Mouse (Mus musculus) heart, adult 18-20 months (tissue): ENCODE measurements around the gene Hoxd3. TPM values are rescaled to one million over a fixed set of nuclear protein-coding genes. Genes with fewer than 3 reads are reported as not detected.

Source experiments
- DNase-seq, 2 experiments: peaks; one replicate each; pipeline ENCODE4 v3.0.0; 2021 to 2022; ENCODE audit warnings: mixed read lengths in 1 of 2
- total RNA-seq, 2 experiments: library from RNA; stranded (reverse); gene quantifications; 2 replicates each; pipeline ENCODE4 v1.2.3; 2021

Hoxd3 gene
- total RNA-seq, 2 experiments from 2014 or later: not detected

DNA sequence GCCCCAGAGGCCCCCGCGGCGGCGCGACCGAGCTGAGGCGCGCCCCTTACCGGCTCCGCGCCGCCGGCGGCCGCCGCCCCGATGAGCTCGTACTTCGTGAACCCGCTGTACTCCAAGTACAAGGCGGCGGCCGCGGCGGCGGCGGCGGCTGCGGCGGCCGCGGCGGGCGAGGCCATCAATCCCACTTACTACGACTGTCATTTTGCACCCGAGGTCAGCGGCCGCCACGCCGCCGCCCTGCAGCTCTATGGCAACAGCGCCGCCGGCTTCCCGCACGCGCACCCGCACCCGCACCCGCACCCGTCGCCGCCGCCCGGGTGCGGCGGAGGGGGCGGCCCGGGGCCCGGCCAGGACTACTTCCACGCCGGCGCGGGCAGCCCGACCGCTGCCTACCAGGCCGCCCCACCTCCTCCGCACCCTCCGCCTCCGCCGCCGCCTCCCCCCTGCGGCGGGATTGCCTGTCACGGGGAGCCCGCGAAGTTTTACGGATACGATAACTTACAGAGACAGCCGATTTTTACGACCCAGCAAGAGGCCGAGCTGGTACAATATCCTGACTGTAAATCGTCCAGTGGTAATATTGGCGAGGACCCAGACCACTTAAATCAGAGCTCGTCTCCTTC lies 6.1 kb upstream of the Hoxd3 start:
- DNase-seq: no peak

DNA sequence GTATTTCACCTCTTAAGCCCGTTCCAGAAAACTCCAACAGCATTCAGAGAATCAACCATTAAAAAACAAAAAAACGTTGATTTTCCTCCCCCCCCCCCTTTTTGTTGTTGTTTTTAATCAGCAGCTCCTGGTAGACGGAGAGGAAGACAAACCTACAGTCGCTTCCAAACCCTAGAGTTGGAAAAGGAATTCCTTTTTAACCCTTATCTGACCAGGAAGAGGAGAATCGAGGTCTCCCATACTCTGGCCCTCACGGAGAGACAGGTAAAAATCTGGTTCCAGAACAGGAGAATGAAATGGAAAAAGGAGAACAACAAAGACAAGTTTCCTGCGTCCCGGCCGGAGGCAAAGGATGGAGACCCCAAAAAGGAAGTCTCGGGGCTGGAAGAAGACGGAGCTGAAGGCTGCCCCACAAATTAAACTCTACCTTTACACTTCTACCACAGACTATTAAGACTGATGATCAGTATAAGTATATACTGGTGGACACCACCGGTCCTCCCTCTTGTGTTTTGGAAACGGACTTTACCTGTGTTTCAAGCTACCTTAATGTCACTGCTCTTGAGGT lies 5.2 kb upstream of the Hoxd3 start:
- no peak for DNase-seq

DNA sequence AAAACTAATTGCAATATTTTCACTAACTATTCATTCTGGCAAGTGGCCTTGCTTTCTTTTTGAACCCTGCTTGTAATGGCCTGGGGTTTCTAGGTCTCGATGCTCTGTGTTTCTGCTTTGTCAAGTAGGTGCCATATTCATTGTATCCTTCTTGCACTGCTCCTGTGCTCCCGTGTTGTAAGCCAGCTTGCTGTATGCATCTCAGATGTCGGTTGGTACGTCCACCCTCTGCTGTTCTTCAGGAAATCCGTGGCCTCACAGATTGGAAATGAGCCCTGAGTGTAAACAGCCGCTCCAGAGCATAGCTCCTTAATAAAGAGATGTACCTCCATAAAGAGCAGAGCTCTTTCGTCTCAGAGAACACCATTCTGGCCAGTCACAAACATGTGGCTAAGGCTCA lies 4.1 kb upstream of the Hoxd3 start:
- DNase-seq: no peak

DNA sequence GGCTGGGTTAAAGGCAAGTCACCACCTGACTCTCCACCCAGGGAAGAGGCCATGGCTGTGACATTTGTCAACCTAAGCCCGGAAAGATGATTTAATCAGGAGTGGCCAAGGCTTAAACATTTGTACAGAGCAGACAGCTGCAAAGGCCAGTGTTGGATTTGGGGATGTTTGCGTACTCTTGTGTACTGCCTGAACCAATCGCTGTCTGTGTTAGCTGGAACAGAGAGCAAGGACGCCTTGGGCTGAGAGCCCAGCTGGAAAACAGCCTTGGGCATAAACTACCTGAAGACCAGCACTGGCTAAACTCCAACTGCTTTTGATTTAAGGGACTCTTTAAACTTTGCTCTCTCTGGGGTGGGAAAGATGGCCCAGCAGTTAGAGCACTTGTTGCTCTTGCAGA lies 3.1 kb upstream of the Hoxd3 start:
- DNase-seq: no peak

DNA sequence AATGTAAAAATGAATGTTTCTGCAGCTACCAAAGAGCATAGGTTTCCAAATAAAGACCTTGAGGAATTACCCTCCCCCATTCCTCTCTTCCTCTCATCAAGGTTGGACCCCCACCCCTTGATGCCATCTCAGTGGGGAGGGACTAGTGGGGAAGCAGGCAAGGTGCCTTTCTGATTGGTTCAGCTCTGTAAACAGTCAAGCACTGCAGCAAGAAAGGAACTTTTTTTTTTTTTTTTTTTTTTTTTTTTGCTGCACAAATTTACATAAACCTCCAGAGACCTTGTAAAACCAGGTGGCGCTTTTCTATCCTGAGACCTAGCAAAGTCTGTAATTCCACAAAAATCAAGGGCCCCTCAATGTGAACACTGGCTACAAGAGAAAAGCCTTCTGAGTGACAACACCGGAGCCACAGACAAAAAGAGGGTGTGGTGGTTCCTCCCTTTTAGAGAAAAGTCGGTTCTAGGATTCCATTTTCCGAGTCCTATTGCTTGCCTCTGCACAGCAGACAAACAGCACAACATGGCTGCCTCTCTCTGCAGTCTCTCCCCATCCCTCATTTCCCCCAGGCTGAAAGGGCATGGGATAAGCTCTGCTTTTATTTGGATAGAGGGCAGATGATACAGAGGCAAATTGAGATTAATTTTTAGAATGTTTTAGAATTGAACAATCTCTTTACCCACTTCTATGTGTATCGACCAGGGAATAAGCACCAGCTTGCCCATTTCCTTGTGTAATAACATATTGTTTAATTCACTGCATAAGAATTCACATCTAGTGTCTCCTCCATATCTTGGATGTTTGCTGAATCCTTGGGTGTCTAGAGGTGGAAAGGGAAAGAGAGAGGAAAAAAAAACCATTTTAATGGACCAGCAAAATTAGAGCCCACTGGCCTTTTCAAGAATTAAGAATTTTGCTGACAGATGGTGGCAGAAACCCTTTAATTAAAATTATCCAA lies 2.0 kb upstream of the Hoxd3 start:
- DNase-seq: no peak

DNA sequence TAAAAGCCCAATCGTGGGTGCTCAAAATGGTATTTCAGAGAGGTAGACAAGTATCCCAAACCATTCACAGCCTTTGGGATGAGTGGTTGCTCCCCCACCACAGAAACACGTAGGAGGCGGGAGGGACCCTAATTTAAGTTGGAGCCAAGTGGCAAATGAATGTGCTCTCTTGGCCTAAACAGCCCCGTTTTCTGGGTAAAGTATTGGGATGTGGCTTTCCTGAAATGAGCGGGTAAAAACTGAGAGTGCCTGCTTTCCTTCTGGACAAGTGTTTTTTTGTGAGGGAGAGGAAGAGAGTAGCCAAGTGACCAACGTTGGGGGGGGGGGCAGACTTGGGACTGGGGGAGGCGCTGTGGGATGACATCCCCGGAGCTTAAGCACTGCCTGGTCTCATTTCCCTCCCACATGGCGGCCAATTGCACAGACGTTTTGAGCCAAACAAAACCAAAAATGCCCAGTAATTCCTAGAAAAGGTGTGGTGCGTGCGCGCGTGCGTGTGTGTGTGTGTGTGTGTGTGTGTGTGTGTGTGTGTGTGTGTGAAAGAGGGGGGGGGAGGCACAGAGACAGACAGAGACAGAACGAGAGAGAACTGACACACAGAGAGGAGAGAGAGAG lies 691 bp upstream of the Hoxd3 start:
- peak in 1 of 2 experiments; percentile 9 for DNase-seq

DNA sequence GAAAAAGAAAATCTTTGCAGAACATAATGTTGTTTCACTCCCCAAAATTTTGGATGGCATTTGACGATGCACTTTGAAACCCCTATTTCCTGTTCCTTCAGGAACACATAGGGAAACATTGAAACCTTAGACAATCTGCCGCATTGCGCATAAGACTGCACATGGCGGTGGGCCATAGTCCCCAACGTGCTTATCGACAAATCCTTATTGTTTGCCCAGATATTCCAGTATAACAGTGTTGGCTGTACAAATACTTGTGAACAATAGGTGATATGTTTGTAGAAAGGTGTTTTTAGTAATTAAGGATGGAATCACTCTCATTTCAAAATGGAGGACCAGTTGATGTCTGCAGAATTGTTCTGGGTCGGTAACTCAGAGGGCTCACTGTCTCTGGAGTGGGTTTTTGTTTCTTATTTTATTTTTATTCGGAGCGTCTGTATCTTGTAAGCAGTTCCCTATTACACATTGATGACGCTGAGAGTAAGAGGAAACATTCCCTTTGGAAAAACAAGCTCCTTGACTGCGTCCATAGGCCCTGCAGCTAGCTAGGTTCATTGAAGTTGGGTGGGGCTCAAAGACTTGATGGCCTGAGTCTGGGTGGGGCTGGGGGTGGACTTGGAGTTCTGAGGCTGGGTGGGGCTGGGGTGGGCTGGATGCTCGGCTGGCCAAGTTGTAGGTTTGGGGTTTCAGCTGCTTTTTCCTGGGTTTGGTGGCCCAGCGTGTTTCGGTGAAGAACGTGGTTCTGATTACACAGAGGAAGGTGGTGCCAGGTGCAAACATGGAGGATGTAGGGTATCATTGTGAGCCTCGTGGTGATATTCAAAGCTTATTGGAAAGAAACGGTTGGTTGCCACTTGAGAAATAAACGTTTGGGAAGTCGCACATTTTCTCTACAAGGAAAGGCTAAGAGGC lies 1.8 kb downstream of the Hoxd3 start:
- peak in 1 of 2 experiments; percentile 8 for DNase-seq

GRCm38 (mm10) chr2:74714156-74714789 lies 2.5 kb downstream of the Hoxd3 start:
- DNase-seq: peak in 1 of 2 experiments; percentile 8

DNA sequence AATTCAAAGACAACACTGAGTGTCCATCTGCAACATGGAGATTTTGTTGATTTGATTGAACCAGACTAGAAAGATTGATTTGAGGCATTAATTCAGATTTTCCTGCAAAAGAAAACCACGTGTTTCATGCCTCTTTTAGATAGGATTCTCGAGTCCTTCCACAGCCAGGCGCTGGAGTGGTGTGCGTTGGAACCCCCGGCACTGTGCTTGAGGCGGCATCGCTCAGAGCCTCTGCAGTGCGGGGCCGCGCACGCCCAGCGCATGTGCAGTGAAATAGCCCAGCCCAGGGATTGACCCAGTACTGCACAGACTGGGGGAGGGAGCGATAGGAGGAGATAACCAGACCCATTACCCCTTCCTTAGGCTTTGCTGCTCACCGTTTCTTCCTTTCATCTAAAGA lies 3.2 kb downstream of the Hoxd3 start:
- DNase-seq: no peak

GRCm38 (mm10) chr2:74715504-74716241 lies 3.9 kb downstream of the Hoxd3 start:
- DNase-seq: peak; percentile 81 to 91

DNA sequence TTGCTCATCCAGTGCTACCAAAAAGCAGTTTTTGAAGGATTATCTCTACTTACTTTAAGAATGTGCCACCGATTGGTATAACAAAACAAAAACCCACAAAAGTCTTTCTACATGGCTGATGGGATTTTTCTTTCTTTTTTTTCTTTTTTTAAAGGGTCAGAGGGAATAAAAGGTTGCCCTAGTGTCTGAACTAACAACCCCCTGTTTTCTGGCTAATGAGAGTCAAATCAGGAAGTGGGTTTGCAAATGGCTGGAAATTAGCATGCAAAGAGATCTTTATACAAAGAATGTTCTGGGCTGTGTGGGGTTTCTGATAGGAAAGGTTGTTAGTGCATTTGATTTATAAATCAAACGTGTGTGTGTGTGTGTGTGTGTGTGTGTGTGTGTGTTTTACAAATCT lies 8.7 kb downstream of the Hoxd3 start:
- DNase-seq: no peak

GRCm38 (mm10) chr2:74720955-74721491 lies 9.3 kb downstream of the Hoxd3 start:
- DNase-seq: no peak

DNA sequence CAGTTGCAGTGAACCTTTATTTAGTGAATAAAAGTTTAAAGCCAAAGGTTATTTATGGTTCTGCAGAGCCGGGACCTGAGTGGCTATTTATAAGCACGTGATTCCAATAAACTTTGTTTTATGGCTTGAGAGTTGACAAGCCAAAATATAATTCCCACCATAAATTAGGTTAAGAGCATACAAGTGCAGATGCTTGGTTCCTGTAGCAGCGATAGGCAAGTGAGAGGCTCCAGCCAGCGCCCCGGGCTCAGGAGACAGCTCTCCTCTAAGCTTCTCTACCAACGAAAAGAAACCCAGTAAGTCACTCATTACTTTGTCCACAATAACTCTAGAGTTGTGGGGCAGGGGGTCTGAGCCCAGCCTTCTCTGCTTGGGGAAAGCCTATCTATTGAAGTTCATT lies 10.2 kb downstream of the Hoxd3 start:
- no peak for DNase-seq

- no peak for DNase-seq
Measured at GRCm38 (mm10) chr2:74722949-74723348, 11.2 kb downstream of the Hoxd3 start.

GRCm38 (mm10) chr2:74724244-74725015 lies 12.7 kb downstream of the Hoxd3 start:
- DNase-seq: no peak

- no peak for DNase-seq
Measured at GRCm38 (mm10) chr2:74725171-74725570, 13.4 kb downstream of the Hoxd3 start.

DNA sequence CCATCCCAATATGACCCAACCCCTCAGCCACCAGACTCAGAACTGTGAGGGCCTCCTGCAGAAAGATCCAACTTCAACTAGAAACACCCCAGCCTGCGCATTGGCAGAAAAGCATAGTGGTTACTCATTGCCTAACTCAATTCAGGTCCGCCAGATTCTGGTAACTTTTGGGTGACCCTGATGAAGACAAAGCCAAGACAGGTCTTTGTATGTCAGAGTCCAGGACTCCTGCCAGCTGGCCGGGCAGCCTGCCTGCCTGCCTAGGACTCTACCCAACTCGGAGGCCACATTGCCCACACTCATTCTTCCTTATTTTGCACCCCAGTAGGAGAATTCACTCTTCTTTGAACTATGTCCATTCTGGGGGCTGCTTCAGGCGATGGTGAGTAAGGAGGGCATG lies 14.8 kb downstream of the Hoxd3 start, which contains the start of gene Gm28230:
Gene Gm28230, plus strand, starts transcription at position 178 of the 400 bp plus-strand sequence.
- no peak for DNase-seq

- DNase-seq: no peak
Measured at GRCm38 (mm10) chr2:74726973-74727639, 15.4 kb downstream of the Hoxd3 start.
